Mouse (Mus musculus) gastrocnemius, adult 2 months (tissue): ENCODE measurements around the gene 2010300C02Rik. TPM values are rescaled to one million over a fixed set of nuclear protein-coding genes. Genes with fewer than 3 reads are reported as not detected.

Source experiments
- DNase-seq: peaks from one replicate; pipeline ENCODE4 v3.0.0; 2022
- H3K27ac ChIP-seq: fragments of 200-600 bp; 2 replicates; pipeline ENCODE4 v1.8.1; 2022; ENCODE audit warnings: mild to moderate bottlenecking
- H3K4me3 ChIP-seq: fragments of 200-600 bp; 2 replicates; pipeline ENCODE4 v1.8.1; 2022; ENCODE audit warnings: mild to moderate bottlenecking, moderate library complexity
- CTCF ChIP-seq: fragments of 200-600 bp; IDR thresholded peaks from 2 replicates; pipeline ENCODE4 v1.8.1; 2022; ENCODE audit warnings: antibody characterized with exemption, mild to moderate bottlenecking, moderate library complexity
- intact Hi-C: fragments of 180-260 bp; cut with DNase I; formaldehyde crosslinking; loops from one replicate; pipeline ENCODE4 v1.15.1; 2025
- total RNA-seq, 2 experiments: library from RNA; stranded (reverse); gene quantifications; 2 replicates each; pipeline ENCODE4 v1.2.3; 2021

The 2010300C02Rik gene
- total RNA-seq, 2 experiments from 2014 or later: 0.22 to 0.31 TPM

GRCm38 (mm10) chr1:37698852-37699439, 20.9 kb downstream of the 2010300C02Rik start:
- H3K4me3 ChIP-seq: no peak overlapping the region
- no peak overlapping the region for H3K27ac ChIP-seq
- no peak for DNase-seq
- TF ChIP-seq CTCF: no peak
- intact Hi-C loops: no loop called here

DNA sequence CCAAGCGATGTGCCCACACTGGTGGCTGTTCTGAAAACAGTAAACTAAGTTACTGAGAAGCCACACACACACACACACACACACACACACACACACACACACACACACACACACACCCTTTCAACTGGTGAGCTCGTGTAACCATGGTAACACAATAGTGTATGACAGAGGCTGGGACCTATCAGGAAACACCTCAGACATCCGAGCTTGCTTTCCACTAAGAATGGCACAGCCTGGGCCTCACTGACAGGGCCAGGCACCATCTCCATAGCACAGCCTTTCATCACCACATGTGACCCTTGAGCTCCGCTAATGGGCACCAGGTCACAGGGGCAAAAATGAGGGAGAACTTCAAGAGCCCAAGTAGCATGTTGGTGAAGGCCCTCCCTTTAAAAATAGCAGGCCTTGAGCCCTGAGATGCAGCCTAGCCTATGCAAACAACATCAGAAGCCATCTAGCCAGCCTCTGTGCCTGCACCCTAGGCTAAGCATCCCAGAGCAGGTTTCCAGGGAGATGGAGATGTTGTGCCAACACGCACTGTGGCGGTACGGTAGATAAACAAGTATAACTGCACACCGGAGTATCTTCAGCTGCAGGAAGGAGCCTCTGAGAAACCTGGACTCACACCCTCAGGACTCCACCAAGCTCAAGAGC, 21.6 kb downstream of the 2010300C02Rik start:
- no peak overlapping the region for H3K27ac ChIP-seq
- intact Hi-C loops: no loop called here
- no peak overlapping the region for H3K4me3 ChIP-seq
- no peak for TF ChIP-seq CTCF
- no peak for DNase-seq

DNA sequence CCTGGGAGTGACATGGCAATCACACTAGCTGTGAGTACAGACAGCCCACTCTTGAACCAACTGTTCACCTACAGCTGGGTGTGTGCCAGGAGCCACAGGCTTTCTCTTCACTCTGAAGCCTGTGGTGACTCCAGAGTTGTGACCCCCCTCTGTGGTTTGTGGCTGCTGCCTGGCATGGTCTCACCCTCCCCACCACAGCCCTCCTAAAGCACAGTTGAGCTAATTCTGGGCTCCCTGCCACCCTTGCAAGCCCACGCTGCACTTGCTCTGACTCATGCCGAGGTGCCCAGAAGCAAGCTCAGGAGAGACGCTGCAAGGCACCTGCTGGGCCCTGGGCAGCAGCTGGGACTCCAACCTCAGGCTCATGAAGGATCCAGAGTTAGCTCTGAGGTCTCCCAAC, 23.0 kb downstream of the 2010300C02Rik start:
- DNase-seq: no peak
- no peak overlapping the region for H3K27ac ChIP-seq
- intact Hi-C loops: no loop called here
- TF ChIP-seq CTCF: no peak
- no peak overlapping the region for H3K4me3 ChIP-seq

DNA sequence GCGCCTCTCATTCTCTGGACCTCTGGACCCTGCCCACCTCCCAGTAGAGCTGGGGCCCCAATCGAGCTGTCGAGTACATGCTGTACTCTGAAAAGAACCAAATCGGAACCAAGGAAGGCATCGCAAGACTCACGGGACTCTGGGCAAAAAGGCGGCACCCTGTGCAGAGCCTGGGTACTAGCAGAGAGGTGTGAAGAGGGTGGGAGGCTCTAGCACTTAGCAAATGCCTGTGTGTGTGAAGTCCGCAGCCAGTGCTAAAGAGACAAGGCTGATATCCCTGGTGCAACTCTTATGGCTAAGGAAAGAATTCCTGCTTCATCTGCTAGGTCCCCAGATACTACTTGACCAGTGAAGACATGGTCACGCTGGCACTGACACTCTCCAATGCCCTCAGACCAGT, 24.2 kb downstream of the 2010300C02Rik start:
- TF ChIP-seq CTCF: no peak
- Histone ChIP-seq H3K27ac (no peak overlapping the region), H3K4me3 (no peak overlapping the region)
- intact Hi-C loops: no loop called here
- no peak for DNase-seq

- no peak for TF ChIP-seq CTCF
- intact Hi-C loops: no loop called here
- Histone ChIP-seq H3K27ac (no peak overlapping the region), H3K4me3 (no peak overlapping the region)
- DNase-seq: no peak
These were observed 25.5 kb downstream of the 2010300C02Rik start for GRCm38 (mm10) chr1:37694417-37694816.

DNA sequence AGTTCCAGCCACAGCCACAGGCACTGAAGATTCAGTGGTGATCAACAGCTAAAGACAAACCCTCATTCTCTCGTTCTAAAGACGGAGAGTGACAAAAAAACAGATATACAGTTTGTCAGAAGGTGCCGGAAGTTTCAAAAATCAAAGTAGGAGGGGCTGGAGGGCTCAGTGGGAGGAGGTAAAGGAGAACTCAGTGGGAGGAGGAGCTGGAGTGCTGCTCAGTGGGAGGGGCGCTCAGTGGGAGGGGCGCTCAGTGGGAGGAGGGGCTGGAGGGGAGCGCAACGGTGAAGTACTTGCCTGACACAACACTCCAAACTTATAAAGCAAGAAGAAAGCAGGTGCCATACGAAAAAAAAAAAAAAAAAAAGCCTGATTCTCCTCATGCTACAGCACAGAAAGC, 28.7 kb downstream of the 2010300C02Rik start:
- intact Hi-C loops: no loop called here

DNA sequence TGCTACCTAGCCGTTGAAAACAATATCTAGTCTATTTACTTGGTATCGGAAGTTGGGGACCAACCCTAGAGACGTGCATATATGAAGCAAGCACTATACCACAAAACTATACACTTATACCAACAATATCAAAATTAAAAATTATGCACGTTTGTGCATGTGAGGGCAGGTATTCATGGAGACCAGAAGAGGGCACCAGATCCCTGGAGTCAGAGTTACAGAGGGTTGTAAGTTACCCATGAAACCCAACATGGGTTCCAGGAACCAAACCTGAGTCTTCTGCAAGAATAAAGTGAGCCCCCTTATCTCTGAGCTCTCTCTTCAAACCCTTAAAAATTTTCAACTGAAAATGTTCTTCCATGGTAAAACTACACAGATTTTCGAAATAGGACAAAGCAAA, 29.2 kb downstream of the 2010300C02Rik start:
- no peak for DNase-seq
- Histone ChIP-seq H3K27ac (no peak overlapping the region), H3K4me3 (no peak overlapping the region)
- intact Hi-C loops: no loop called here
- TF ChIP-seq CTCF: peak; percentile 19; the same call in 1 of the 2 replicates

More for the DNA sequence above, 28.7 kb downstream of the 2010300C02Rik start:
- H3K4me3 ChIP-seq: no peak overlapping the region
- H3K27ac ChIP-seq: no peak overlapping the region
- no peak for TF ChIP-seq CTCF
- DNase-seq: no peak

DNA sequence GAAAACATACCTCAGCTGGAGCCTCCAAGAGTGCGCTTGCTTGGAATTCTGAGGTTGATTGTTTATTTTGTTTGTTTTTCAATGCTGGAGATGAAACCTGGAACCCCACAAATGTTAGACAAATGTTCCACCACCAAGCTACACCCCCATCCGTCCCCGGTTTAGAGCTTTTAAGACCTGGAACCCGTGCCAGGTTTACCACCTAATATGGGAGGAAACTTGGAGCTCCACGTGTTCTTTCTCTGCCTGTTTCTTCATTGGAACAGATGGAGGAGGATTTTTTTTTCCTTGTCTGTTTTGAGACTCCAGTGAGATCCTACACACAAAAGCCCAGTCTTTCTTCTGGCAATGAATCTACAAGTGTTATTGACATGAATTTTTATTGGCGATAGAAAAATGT, 30.2 kb downstream of the 2010300C02Rik start:
- no peak for TF ChIP-seq CTCF
- intact Hi-C loops: no loop called here
- Histone ChIP-seq H3K4me3 (no peak overlapping the region), H3K27ac (no peak overlapping the region)
- no peak for DNase-seq

DNA sequence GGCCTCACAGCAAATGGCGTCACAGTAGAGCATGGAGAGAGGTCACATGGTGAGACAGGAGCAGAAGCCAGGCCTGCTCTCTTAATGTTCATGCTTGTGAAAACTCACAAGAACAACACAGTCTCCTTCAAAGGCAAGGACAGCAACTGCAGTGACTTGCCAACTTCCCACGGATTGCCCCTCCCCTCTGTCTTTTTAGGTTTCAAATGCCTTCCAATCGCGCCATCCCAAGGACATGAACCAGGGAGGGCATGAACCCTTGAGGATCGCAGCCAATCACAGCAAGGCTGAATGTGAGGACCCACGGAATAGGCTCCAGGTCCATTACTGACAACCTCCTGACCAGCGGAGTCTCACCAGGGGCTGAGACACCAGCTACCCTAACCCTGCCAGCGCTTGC, 31.5 kb downstream of the 2010300C02Rik start:
- H3K4me3 ChIP-seq: no peak overlapping the region
- TF ChIP-seq CTCF: no peak
- no peak overlapping the region for H3K27ac ChIP-seq
- intact Hi-C loops: no loop called here
- no peak for DNase-seq

GRCm38 (mm10) chr1:37687515-37687914, 32.4 kb downstream of the 2010300C02Rik start:
- intact Hi-C loops: no loop called here
- Histone ChIP-seq H3K4me3 (no peak overlapping the region), H3K27ac (no peak overlapping the region)
- DNase-seq: no peak
- no peak for TF ChIP-seq CTCF

DNA sequence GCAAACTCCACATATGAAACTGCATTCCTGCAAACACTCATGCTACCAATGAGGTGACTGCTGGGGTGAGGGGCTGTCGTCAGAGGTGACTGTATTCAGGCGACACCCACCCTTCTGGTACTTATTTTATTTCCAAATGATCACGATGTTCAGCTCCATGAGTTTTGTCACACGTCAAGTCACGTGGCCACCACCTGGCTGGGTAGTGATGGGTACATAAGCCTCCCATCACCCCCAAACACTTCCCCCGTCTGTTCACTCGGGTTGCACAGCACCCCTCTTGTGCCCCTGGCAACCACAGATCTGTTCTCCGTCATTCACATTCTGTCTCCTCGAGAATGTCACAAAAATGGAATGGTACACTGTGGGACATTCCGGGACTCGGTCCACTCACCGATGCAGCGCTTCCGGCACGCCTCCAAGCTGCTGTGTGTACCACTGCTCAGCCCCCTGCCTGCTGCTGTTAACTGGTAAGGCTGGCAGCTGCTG, 32.9 kb downstream of the 2010300C02Rik start:
- Histone ChIP-seq H3K4me3 (no peak overlapping the region), H3K27ac (no peak overlapping the region)
- no peak for TF ChIP-seq CTCF
- DNase-seq: no peak
- intact Hi-C loops: no loop called here

- peak; percentile 84 for DNase-seq
- H3K4me3 ChIP-seq: no peak overlapping the region
- H3K27ac ChIP-seq: no peak overlapping the region
- intact Hi-C loops: loop anchor here (5.0 kb wide), 3 partner anchors 189 to 454 kb away; partner anchors contain the start of gene Tsga10
- peak; percentile 95; the same call in 1 of the 2 replicates for TF ChIP-seq CTCF
These were observed 41.4 kb downstream of the 2010300C02Rik start for GRCm38 (mm10) chr1:37678327-37679123.

GRCm38 (mm10) chr1:37676967-37677512, 42.8 kb downstream of the 2010300C02Rik start:
- DNase-seq: no peak
- TF ChIP-seq CTCF: no peak
- Histone ChIP-seq H3K4me3 (no peak overlapping the region), H3K27ac (no peak overlapping the region)
- intact Hi-C loops: loop anchor here (5.0 kb wide), 3 partner anchors 190 to 455 kb away; partner anchors contain the start of gene Tsga10
